Mouse (Mus musculus): ENCODE results near the gene Rnase13.
"Not testable (repeated sequence)": the region's sequence is repeated elsewhere in the genome, so short reads cannot be mapped to it uniquely, and the experiment has no call there.

DNA sequence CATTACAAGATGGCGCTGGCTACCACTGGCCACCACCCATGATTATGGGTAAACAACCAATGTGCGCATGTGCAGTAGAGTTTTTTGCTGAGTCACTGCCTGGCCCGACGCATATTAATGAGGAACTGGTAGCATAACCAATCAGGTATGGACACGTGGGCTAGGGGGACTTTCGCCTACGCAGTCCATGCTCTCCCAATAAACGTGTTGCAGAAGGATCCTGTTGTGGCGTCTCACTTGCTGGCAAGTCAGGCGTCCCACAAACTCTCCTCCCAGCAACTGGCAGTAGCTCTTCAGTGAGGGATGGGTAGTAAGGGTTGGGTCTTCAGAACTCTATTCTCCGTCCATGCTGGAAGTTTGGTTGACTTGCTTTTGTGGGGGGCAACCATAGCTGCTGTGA, 4.4 kb upstream of the Rnase13 start:
- not testable (repeated sequence) for TF ChIP-seq POLR2A (IDR thresholded peaks at IDR 0.05; ENCODE audit: control insufficient read depth, extremely low read depth, insufficient read depth, low read length, poor library complexity); CTCF (IDR thresholded peaks at IDR 0.05; ENCODE audit: borderline replicate concordance, control insufficient read depth, extremely low read depth, insufficient read depth, low read length, poor library complexity)
